Mouse (Mus musculus): ENCODE measurements at regions not wholly inside any gene's neighbourhood (a gene's known extent, or its start where the extent isn't known, plus 50 kb on each side); places are given as distances from the start of the nearest gene placed in this dataset.

DNA sequence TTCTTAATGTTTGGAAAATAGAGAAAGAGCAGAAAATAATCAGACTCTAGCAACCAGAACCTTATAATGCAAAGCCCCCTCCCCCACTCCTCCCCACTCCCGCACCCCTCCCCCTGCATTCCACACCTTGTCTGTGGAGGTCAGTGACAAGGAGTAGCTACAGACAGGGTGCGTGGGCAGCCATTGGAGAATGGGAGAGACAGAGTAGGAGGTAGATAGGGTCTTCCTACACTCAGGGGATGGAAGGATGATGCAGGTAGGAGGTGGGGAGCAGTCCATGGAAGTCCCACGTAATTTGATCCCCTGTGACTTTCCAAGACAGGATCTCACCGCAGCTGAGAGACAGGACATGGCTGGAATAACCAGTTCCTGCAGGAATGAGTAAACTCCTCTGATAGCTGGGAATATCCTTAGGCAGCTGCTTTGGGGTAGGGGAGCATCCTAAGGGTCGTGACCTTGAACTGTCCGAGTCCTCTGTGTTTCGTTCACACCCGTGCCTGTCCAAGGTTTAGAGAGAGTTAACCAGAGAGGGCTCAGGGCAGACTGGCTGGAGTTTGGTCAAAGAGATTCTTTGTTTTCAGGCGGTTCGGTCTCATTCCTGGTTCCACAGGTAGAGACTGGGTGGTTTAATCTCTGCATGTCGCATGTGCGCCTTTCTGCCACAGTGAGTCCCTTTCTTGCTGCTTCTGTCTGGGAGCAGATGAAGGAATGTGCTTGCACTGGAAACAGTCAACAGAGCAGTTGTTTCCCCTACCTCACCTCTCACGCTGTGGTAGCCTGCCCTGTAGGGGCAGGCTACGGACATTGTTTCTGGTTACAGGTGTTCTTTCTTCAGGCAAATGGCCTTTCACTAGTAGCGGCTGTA lies 54.1 kb upstream of the 1700024P04Rik start:
- 0 out of 2 replicates have a peak, but pooled peaks cover 3% of the 10 kb centered on the region for H3K4me1 ChIP-seq (replicated peaks; ENCODE audit: control insufficient read depth, insufficient read depth, low read length)
- H3K27me3 ChIP-seq (ENCODE audit: control insufficient read depth, insufficient read depth, low read length): no peaks in the 10 kb centered on the region
- DNase-seq (ENCODE audit: low spot score): no peak
- H3K27ac ChIP-seq: no peak overlapping the region
- H3K4me3 ChIP-seq (replicated peaks; ENCODE audit: low read length): no peak overlapping the region
- no peak for ATAC-seq (ENCODE audit: low FRiP score)
- WGBS: 66% methylated on average over 15 of the region's 15 CpGs
- no peak overlapping the region for H3K9ac ChIP-seq
- no peaks in the 10 kb centered on the region for H3K36me3 ChIP-seq (replicated peaks; ENCODE audit: control insufficient read depth, insufficient read depth)
- H3K9me3 ChIP-seq (ENCODE audit: control insufficient read depth, low read length): no peaks in the 10 kb centered on the region
- no peak overlapping the region for H3K4me2 ChIP-seq (replicated peaks)

DNA sequence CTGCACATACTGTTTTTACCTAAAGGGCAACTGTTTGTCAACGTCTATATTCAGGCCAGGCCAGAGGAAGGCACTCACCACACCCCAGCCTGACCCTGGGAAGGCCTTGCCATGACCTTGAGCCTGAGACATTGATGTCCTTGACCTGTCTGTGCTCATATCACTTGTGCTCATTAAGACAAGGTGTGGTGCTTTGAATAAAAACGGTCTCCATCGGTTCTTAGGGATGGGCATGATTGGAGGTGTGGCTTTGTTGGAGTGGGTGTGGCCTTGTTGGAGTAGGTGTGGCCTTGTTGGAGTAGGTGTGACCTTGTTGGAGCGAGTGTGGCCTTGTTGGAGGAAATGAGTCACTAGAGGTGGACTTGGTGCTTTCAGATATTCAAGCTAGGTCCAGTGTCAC lies 52.8 kb upstream of the 1700024P04Rik start:
- Histone ChIP-seq H3K27me3 (ENCODE audit: control insufficient read depth, insufficient read depth, low read length) (no peaks in the 10 kb centered on the region), H3K9ac (no peak overlapping the region), H3K27ac (no peak overlapping the region), H3K4me2 (replicated peaks) (no peak overlapping the region), H3K4me3 (replicated peaks; ENCODE audit: low read length) (no peak overlapping the region), H3K9me3 (ENCODE audit: control insufficient read depth, low read length) (no peaks in the 10 kb centered on the region), H3K4me1 (replicated peaks; ENCODE audit: control insufficient read depth, insufficient read depth, low read length) (0 out of 2 replicates have a peak, but pooled peaks cover 5% of the 10 kb centered on the region), H3K36me3 (replicated peaks; ENCODE audit: control insufficient read depth, insufficient read depth) (no peaks in the 10 kb centered on the region)
- WGBS: 94% methylated on average over 4 of the region's 4 CpGs
- DNase-seq (ENCODE audit: low spot score) (no peak), ATAC-seq (ENCODE audit: low FRiP score) (no peak)
